Mouse (Mus musculus): ENCODE data around the gene Msi2. TPM values are rescaled to one million over a fixed set of nuclear protein-coding genes. Genes with fewer than 3 reads are reported as not detected.

The Msi2 gene
- total RNA-seq (2021), result 10 to 100 TPM; 75.8 to 90.1 TPM

GRCm38 (mm10) chr11:88718050-88718765 lies at the start of gene Msi2:
Gene Msi2, minus strand, starts transcription at chr11:88718513.
- DNase-seq, result peak; percentile 97

GRCm38 (mm10) chr11:88765635-88766034 lies 47.3 kb upstream of the Msi2 start:
- DNase-seq, result no peak
- intact Hi-C loops (cut with DNase I), result no loop called here

More at GRCm38 (mm10) chr11:88718050-88718765, at the start of gene Msi2:
- intact Hi-C loops (cut with DNase I), result no loop called here

GRCm38 (mm10) chr11:88763371-88763770 lies 45.1 kb upstream of the Msi2 start:
- intact Hi-C loops (cut with DNase I), result no loop called here
- peak; percentile 34 for DNase-seq

- intact Hi-C loops (cut with DNase I), result no loop called here
These were observed 41.2 kb upstream of the Msi2 start for GRCm38 (mm10) chr11:88759501-88759900.

GRCm38 (mm10) chr11:88758402-88758801 lies 40.1 kb upstream of the Msi2 start:
- intact Hi-C loops (cut with DNase I), result no loop called here
- DNase-seq, result no peak

More at GRCm38 (mm10) chr11:88759501-88759900, 41.2 kb upstream of the Msi2 start:
- peak; percentile 43 for DNase-seq

- intact Hi-C loops (cut with DNase I), result no loop called here
- DNase-seq, result no peak
These were observed 27.0 kb upstream of the Msi2 start for GRCm38 (mm10) chr11:88745306-88745705.

- intact Hi-C loops (cut with DNase I), result loop anchor here (10.0 kb wide), 2 partner anchors 75 to 485 kb away; no protein-coding TSS in a partner anchor
- no peak for DNase-seq
These were observed 21.4 kb upstream of the Msi2 start for GRCm38 (mm10) chr11:88739574-88740295.

GRCm38 (mm10) chr11:88729363-88729762 lies 11.1 kb upstream of the Msi2 start:
- no peak for DNase-seq
- intact Hi-C loops (cut with DNase I), result loop anchor here (5.0 to 10.0 kb wide), 3 partner anchors 177 to 495 kb away; partner anchors contain the start of gene Ccdc182

- peak; percentile 80 for DNase-seq
- intact Hi-C loops (cut with DNase I), result loop anchor here (5.0 to 10.0 kb wide), 3 partner anchors 176 to 494 kb away; partner anchors contain the start of gene Ccdc182
These were observed 10.2 kb upstream of the Msi2 start for GRCm38 (mm10) chr11:88728508-88728890.

GRCm38 (mm10) chr11:88727768-88728507 lies 9.6 kb upstream of the Msi2 start:
- intact Hi-C loops (cut with DNase I), result loop anchor here (5.0 to 10.0 kb wide), 3 partner anchors 176 to 493 kb away; partner anchors contain the start of gene Ccdc182
- DNase-seq, result no peak

GRCm38 (mm10) chr11:88721144-88721636 lies 2.9 kb upstream of the Msi2 start:
- no peak for DNase-seq
- intact Hi-C loops (cut with DNase I), result loop anchor here (10.0 kb wide), 2 partner anchors 426 to 486 kb away; partner anchors contain the start of gene Ccdc182

GRCm38 (mm10) chr11:88720261-88721143 lies 2.2 kb upstream of the Msi2 start:
- DNase-seq, result no peak
- intact Hi-C loops (cut with DNase I), result loop anchor here (10.0 kb wide), 2 partner anchors 426 to 486 kb away; partner anchors contain the start of gene Ccdc182

- intact Hi-C loops (cut with DNase I), result no loop called here
- DNase-seq, result no peak
These were observed 1.3 kb upstream of the Msi2 start for GRCm38 (mm10) chr11:88719601-88720000.

GRCm38 (mm10) chr11:88718766-88719595 lies 668 bp upstream of the Msi2 start:
- intact Hi-C loops (cut with DNase I), result no loop called here
- no peak for DNase-seq

GRCm38 (mm10) chr11:88717644-88718049 lies 666 bp downstream of the Msi2 start:
- intact Hi-C loops (cut with DNase I), result no loop called here
- DNase-seq, result no peak

GRCm38 (mm10) chr11:88717016-88717643 lies 1.2 kb downstream of the Msi2 start:
- intact Hi-C loops (cut with DNase I), result no loop called here
- no peak for DNase-seq

GRCm38 (mm10) chr11:88716061-88716994 lies 2.0 kb downstream of the Msi2 start:
- intact Hi-C loops (cut with DNase I), result no loop called here
- DNase-seq, result peak; percentile 62

Data from left cerebral cortex, postnatal 4 days (tissue).